Mouse (Mus musculus) CD8-positive naive resting alpha-beta T cell, adult 2 months (primary cell): ENCODE measurements around the gene Unc5b.
"Not testable (repeated sequence)": the region's sequence is repeated elsewhere in the genome, so short reads cannot be mapped to it uniquely, and the experiment has no call there.

Experiments used
- DNase-seq, 2 experiments: peaks; one replicate each; pipeline ENCODE4 v3.0.0; 2022; ENCODE audit warnings: low read depth in 2 of 2, low spot score in 2 of 2

Unc5b gene

DNA sequence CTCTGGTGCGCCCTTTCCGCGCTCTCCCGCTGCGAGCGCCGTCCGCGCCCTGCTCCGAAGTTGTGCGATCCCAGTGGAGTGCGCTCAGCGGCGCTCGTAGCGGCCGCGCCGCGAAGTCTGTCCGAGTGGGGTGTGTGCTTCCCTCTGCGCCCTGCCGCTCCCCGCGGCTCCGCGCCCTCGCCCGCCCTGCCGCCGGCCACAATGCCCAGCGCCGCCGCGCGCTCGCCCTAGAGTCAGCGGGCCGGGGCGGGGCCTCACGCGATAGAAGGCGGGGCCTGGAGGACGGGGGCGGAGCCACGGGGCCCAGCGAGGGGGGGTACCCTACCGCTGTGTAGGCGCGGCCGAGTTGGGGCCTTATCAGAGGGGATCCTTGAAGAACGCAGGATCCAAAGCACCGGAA, at the start of gene Unc5b:
Unc5b (minus strand) TSS at position 203 of the 400 bp plus-strand sequence.
- peak in 1 of 2 experiments; percentile 15 for DNase-seq

GRCm38 (mm10) chr10:60879817-60880216, 48.4 kb upstream of the Unc5b start:
- DNase-seq: no peak

DNA sequence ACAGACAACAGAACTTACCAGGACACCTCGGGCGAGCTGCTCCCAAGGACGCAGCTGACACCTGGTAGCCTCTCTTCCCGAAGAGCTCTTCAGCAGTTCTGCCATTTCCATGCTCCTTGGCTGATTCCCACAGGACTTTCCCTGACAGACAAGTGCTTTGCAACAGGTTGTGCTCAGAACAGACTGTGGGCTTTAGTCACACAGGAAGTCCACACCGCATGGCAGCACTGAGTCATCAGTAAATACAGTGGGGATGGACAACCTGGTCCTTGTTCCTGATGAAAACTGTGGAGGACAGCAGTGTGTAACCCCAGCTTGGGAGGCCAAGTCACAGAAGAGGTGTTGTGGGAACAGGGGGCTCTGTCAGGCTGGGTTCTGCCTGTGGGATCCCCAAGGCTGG, 45.7 kb upstream of the Unc5b start:
- no peak for DNase-seq

DNA sequence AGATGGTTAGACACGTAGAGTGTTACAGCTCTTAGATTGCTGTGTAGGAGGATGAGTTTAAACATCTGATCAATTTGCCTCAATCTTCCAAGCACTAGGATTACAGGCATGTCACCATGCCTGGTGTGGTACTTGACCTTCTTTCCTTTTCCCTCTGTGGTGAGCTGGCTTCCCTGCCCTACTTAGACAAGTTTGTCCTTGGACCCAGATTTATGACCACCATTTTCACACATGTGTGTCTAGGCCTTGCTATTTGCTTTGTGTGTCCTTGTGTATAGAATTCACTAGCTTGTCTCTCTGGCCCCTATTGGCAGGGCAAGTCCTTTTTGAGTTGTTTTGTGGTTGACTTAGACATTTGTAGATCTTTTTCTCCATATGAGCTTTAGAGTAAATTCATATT, 43.6 kb upstream of the Unc5b start:
- no peak for DNase-seq

DNA sequence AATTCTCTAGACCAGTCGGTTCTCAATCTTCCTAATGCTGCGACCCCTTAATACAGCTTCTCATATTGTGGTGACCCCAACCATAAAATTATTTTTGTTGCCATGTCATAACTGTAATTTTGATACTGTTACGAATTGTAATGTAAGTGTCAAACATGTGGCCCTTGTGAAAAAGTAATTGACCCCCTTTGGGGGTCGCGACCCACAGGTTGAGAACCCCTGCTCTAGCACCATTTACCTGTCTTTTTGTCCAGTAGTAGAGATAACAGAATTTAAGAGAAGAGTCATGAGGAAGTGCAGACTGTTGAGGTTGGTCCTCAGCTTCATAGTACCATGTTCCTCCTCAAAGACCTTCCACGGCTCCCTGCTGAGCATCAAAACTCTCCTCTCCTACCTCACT, 31.9 kb upstream of the Unc5b start:
- DNase-seq: no peak

DNA sequence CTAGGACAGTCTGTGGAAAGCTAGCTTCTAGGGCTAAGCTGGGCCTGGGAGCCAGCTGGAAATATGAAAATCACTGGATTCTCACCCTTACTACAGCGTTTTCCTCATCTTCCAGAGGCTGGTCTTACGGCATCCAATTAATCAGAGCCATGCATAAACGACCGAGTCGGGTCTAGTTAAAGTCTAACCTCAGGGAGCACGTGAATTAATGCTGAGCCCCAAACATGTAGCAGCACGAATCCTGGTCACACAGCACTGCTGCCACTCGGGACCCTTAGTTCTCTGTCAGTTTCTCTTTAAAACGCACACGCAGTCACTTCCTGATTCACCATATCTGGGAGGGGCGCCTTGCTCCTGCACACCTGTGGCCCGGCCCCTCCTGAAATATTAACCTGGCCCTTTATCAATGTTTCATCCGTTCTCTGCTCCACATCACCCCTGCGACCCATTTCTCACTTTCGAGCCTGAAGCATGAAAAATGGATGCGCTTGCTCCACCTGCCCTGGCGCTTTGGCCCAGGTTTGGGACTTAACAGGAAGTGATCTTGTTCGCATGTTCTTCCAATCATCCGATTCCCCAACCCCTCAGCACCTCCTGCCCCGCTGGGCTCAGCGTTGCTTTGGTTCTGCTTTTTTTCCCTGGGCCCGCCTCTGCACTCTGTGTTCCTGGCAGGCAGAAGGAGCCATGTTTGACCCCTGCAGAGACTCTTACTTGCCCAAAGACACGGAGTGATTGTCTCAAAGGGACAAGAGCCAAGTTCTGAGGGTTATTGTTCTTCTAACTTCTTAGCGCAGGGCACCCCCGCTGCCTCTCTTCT, 31.3 kb upstream of the Unc5b start:
- DNase-seq: no peak

DNA sequence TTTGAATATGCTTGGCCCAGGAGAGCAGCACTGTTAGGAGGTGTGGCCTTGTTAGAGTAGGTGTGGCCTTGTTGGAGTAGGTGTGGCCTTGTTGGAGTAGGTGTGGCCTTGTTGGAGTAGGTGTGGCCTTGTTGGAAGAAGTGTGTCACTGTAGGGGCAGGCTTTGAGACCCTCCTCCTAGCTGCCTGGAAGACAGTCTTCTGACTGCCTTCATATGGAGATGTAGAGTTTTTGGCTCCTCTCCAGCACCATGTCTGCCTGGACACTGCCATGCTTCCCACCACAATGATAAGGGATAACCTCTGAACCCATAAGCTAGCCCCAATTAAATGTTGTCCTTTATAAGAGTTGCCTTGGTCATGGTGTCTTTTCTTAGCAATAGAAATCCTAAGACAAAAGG, 13.9 kb upstream of the Unc5b start:
- DNase-seq: not testable (repeated sequence)

DNA sequence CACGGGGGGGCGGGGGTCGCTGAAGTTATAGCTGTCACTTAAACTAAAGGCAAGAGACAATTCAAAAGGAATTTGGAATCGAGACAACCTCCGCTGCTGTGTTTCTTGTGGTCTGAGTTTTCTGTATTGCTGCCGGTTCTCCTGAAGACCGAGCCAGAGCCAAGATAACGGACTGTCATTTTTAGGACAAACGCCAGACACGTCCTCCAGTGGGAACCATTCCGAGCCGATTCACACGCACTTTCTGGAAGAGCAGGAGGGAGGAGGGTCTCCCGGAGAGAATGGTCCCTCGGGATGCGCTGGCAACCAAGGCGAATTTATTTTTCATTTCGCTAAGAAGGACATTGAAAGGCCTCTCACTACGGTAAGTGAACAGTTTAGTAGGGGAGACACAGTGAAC, 7.4 kb upstream of the Unc5b start:
- DNase-seq: no peak

GRCm38 (mm10) chr10:60834949-60835348, 3.6 kb upstream of the Unc5b start:
- peak; percentile 14 to 19 for DNase-seq

- no peak for DNase-seq
These were observed 1.3 kb upstream of the Unc5b start for GRCm38 (mm10) chr10:60832664-60833173.

- DNase-seq: no peak
These were observed 628 bp downstream of the Unc5b start for GRCm38 (mm10) chr10:60830556-60831350.

GRCm38 (mm10) chr10:60830000-60830399, 1.4 kb downstream of the Unc5b start:
- DNase-seq: no peak

- no peak for DNase-seq
These were observed 2.3 kb downstream of the Unc5b start for GRCm38 (mm10) chr10:60829071-60829470.

GRCm38 (mm10) chr10:60827901-60828670, 3.3 kb downstream of the Unc5b start:
- no peak for DNase-seq

DNA sequence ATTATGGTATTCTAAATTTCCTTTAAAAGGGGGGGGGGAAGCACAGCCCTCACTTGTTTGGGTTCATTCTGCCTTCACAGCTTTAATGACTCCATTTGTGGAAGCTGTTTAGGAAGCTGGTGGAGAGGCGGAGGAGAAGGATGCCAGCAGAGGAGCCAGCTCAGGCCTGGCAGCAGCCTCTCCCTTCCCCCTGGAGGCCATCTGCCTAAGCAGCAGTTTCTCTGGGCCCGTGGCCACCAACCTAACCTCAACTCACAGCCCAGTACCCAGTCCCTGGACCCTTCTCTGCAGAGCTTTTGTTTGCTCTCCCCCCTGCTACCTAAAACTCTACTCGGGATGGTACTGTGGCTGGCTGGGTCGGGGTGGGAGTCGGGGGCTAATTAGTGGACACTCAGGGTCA, 4.1 kb downstream of the Unc5b start:
- DNase-seq: no peak

- DNase-seq: no peak
These were observed 4.7 kb downstream of the Unc5b start for GRCm38 (mm10) chr10:60826461-60827237.

DNA sequence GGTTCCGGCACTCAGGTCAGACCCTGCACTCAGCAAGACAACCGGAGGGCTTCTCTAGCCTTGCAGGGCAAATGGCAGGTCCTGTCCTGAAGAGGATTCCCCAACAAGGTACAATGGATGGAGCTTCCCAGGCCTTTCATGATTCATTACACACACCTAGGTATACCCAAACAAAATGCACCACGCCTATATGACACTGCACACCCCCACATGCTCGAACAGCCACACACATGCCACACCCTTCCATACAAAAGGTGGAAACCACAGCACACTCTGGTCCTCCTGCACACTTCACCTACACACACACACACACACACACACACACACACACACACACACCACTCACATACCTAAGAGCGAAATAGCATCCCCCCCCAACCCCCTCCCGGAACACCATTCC, 5.4 kb downstream of the Unc5b start:
- DNase-seq: no peak

DNA sequence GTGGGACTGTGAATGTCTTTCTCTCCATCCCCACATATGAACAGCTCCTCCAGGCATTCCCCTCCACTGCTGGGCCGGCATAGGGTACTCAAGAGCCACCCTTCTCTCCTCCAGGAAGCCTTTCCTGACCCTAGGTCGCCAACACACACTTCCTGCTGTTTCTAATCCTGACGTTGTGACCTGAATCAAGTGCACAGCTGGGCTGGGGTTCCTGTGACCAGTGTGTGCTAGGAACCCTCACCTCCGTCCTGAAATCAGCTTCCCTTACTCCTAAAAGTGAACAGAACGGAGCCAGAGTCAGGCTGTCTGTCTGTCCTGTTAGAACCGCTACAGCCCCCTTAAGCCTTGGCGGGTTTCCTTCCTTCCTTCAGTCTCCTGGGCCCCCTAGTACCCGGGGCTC, 7.6 kb downstream of the Unc5b start:
- DNase-seq: no peak

DNA sequence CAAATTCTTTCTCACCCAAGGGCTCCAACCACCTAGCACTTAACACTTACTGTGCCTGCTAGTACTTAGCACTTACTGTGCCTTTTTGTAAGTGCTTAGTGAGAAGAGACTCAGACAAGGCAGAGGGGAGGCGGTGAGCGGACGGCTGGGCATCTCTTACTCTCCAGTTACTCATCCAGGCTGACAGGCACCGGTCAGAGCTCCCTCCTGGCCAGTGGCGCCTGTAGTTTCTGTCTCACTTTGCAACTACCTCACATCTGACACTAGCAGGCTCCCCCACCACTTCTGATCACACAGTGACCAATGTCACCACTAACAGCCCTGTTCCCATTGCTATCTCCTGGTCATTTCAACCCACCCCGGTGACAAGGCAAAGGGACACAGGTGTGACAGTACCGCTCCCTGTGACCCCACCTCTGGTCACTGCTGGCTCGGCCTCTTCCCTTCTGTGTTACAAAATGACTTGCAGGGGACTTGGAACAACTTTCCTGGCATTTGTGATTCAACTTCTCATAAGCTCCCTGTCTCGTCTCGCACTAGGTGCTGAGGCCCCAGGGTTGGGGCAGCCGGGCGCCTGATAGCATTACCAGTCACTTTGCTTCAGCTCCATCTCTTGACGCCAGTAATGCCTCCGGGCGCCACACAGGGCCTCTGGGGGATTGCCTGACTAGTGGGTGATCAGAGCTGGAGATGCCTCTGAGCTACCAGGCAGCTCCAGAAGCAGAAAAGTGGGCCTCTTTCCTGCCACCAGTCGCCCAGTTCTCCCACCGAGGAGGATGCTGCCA, 8.5 kb downstream of the Unc5b start:
- no peak for DNase-seq
